Mouse (Mus musculus) MN1 (cell line): ENCODE data around the gene Nos3.

Experiments used
- DNase-seq: peaks from one replicate; pipeline ENCODE4 v3.0.0-alpha.2; 2016; ENCODE audit warnings: low spot score

The Nos3 gene

DNA sequence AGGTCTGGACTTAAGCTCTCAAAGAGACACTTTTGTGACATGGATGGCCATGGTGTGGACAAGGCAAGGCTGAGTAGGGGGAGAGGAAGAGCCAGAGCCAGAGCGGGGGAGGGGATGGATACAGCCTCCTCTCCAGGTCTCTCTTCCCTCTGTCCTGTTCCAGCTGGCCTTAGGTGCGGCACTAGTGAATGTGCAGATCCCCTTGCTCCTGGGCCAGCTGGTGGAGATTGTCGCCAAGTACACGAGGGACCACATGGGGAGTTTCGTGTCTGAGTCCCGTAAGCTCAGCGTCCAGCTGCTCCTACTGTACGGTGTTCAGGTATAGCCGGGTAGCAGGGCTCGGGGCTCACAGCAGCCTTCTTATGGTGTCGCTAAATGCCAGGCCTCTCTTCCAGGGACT lies 35.8 kb downstream of the Nos3 start:
- no peak for DNase-seq

DNA sequence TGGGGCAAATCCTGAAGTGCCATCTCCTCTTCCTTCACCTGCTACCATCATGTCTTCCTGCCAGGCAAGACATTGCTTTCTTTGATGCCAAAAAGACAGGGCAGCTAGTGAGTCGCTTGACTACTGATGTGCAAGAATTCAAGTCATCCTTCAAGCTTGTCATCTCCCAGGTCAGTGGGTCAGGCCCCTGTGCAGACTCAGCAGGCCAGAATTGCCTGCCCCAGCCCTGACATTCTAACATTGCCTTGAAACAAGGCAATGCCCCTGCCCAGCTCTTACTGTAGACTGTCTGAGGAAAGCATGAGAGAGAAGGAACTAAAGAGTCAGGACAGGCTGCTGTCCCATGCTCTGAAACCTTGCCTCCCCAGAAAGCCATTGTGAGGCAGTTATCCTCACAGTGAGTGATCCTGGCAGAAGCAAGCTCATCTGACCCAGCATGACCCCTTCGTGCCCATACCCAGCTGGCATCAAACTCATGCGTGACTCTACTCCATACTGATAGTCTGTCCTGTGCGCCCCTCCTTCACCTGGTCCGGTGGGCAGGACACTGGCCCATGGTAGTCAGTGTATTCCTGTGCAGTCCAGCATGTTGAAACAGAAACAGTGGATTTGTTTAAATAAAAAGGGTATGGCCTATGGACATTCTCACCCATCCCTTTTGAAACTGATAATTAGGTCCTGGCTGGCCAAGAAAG lies 36.4 kb downstream of the Nos3 start:
- DNase-seq, result no peak

DNA sequence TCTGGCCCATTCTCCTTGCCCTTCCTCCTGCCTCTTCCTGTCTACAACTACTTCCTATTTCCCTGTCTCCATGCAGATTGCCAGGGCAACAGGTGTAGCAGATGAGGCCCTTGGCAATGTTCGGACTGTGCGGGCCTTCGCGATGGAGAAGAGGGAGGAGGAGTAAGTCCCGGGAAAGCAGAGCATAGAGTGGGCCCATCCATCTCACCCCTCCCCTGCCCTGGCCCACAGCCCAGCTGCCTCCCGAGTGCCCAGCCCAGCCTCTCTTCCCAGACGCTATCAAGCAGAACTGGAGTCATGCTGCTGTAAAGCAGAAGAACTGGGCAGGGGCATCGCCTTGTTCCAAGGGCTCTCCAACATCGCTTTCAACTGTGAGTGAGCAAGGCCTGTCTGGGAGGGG lies 37.4 kb downstream of the Nos3 start:
- peak; percentile 67 for DNase-seq

DNA sequence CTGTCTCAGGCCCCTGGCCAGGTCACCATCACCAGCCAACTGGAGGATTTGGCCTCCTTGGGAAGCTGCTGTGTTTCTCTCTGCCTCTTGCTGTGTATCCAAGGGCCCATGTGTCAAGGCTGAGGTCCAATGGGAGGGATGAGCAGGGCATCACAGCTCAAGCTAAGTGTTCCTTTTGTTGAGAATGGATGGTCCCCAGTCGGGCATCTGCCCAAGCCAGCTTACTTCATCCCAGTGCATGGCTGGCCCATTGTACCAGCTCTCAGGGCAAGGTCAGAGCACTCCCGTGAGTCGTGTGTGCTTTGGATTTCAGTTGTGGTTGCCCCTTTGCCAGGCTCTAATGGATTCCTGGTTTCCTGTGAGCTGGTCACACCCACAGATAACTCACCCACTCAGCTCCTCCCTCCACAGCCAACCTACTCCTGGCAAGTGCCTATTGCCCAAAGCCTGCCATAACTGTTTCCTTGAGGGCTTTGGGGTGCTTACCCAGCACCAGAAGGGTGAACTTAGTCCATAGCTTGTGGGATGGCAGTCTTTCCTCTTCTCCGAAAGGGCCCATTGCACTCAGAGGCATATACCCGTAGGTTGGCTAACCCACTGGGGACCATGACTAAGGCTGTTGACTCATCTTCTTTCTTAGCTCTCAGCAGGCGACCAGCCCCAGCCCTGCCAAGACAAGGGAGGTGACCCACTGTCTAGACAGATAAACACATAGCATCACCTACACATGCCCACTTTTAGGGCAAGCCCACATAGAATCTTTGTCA lies 40.2 kb downstream of the Nos3 start:
- peak; percentile 63 for DNase-seq

DNA sequence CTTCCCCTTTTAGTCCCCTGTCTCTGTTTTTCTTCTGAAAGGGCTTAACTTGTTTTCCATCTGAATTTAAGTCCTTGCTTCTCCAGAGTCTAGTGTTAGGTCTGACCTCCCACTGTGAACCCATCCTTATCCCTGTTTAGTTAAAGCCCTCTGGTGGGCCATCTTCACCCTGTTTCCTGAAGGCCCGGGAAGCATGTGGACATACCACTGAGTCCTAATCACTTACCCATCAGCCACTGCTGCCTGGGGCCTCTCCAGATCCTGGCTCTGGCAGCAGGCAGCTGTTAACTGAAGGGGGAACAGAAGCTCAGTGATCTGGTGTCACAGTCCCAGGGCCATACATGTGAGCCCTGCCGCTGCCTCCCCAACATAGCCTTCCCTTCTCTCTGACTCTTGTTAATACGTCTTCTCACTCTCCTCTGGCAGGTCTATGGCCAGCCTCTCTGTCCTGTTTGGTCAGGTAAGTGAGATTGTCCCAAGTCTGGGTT lies 40.8 kb downstream of the Nos3 start:
- no peak for DNase-seq

DNA sequence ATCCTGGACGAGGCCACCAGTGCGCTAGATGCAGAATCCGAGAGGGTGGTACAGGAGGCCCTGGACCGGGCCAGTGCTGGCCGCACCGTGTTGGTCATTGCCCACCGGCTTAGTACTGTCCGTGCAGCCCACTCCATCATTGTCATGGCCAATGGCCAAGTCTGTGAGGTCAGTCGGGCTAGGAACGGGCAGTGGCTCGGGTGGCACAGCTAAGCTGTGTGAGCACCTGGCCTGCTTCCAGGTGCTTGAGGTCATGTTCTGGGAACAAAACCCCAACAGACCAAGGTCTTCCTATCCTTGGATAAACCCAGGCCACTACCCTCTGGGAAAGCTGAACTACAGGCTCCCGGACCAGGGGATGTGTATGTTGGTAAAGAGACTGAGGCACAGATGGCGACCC lies 44.0 kb downstream of the Nos3 start:
- no peak for DNase-seq

DNA sequence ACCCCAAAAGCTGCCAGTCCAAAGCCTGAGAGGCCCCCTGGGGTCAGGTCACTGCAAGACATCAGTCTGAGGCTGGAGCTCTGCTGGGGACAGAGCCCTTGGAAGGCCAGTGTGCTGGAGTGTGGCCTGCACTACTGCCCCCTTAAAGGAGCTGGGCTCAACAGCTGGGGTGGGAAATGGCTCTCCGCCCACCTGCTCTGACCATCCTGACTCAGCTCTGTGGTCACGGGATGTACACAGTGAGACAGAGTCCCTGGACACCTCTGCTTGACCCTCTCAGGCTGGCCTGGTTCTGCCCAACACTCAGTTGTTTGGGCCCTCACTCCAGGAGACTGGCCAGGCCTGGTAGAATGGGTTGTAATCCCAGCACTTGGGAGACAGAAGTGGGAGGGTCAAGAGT lies 44.9 kb downstream of the Nos3 start:
- no peak for DNase-seq

DNA sequence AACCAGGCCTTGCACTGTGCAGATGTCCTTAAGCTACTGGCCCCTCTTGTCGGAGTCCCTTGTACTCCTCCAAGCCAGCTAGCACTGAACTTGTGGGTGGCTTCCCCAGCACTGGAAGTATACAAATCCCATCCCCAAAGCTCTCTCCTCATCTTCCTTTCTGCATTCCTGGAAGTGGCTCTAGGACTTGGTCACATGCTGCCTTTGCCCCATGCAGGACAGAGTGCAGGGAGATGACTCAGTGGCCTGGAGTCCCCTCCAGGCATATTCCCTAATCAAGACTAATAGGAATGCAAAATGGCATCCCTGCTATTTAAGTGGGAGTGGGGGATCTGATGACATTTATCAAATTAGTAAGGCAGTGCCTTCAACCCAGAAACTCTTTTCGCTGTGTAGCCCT lies 47.5 kb downstream of the Nos3 start:
- DNase-seq, result no peak

DNA sequence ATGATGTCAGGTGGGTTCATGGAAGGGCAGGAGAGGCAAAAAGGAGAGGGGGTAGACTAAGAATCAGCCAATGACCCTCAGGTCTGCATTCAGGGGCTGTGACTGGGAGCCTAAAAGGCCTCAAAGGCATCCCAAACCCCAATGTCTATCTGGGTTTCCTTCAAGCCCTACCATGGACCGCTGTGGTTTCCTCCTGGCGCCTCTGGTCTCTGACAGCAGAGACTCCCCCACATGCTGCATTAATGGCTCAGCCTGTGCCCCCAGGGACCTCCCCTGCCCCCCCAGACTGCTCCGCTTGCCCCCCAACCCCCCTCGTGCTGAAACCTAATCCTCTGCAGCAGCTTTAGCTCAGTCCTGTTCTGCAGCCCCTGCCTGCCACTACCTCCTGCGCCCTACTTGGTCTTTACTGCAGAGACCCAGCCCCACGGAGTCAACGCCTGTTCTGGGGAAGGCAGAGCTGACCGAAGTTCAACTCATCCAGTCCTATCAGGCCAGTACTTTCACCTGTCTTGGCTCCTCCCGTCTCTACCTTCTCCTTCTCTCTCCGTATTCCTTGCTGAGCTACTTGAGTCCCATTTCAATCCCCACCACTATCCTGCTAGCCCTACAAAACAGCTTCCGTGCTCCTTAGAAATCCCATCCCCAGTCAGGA lies 48.6 kb downstream of the Nos3 start, which contains the start of gene Asic3:
Gene Asic3 (plus strand): TSS at position 351 of the 652 bp plus-strand sequence.
- no peak for DNase-seq

DNA sequence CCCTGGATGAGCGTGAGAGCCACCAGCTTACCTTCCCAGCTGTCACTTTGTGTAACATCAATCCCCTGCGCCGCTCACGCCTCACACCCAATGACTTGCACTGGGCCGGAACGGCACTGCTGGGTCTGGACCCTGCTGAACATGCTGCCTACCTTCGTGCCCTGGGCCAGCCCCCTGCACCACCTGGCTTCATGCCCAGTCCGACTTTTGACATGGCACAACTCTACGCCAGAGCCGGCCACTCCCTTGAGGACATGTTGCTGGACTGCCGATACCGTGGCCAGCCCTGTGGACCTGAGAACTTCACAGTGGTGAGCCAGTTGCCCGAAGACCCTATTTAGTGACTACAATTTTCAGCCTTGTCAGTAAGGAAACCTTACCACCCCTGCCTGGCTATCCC lies 49.3 kb downstream of the Nos3 start:
- DNase-seq, result no peak

DNA sequence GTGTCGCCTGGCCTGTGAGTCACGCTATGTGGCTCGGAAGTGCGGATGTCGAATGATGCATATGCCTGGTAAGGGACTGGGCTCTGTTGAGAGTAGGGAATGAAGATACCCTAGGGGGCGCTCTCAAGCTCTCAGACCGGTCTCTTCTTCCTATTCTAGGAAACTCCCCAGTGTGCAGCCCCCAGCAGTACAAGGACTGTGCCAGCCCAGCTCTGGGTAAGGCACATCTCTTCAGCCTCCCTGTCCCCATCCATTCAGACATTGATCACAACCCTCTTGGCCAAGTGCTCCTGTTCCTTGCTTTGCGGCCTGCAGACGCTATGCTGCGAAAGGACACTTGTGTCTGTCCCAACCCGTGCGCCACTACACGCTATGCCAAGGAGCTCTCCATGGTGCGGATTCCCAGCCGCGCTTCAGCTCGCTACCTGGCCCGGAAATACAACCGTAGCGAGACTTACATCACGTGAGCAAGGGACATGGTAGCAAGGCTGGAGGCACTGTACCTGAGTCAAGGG lies 51.7 kb downstream of the Nos3 start:
- peak; percentile 63 for DNase-seq

DNA sequence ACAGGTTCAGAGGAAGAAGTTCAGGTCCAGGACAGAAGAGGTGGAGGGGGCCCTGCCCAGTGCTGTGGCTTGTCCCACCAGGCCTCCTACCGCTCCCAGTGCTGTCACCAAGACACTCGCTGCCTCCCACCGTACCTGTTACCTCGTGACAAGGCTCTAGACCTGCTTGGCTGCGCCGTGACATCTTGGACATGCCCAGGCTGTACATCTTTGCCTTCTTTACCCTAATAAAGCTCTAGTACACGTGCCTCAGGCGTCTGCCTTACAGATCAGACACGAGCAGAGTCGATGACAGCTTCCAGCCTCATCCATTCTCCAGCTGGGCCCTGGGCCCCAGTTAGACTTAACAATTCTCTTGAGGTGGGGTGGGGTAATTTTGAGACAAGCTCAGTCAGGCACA lies 53.0 kb downstream of the Nos3 start:
- no peak for DNase-seq

DNA sequence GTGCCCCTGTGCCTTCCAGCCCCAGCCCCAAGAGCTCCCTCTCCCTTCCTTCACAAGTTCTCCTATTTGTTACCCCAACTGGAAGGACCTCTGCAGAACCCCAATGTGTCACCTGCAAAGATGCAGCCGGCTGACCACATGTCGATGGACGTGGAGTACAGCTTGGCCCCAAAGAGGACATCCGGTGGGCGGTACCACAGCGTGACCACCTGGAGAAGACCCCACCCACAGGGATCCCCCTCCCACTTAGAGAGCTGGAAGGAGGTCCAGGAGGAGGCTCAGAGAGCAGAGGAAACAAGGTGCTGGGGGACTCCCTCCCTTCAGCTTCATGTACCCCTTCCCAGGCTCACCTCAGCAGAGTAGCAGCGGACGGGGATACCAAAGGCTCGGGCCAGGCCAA lies 55.8 kb downstream of the Nos3 start:
- no peak for DNase-seq

DNA sequence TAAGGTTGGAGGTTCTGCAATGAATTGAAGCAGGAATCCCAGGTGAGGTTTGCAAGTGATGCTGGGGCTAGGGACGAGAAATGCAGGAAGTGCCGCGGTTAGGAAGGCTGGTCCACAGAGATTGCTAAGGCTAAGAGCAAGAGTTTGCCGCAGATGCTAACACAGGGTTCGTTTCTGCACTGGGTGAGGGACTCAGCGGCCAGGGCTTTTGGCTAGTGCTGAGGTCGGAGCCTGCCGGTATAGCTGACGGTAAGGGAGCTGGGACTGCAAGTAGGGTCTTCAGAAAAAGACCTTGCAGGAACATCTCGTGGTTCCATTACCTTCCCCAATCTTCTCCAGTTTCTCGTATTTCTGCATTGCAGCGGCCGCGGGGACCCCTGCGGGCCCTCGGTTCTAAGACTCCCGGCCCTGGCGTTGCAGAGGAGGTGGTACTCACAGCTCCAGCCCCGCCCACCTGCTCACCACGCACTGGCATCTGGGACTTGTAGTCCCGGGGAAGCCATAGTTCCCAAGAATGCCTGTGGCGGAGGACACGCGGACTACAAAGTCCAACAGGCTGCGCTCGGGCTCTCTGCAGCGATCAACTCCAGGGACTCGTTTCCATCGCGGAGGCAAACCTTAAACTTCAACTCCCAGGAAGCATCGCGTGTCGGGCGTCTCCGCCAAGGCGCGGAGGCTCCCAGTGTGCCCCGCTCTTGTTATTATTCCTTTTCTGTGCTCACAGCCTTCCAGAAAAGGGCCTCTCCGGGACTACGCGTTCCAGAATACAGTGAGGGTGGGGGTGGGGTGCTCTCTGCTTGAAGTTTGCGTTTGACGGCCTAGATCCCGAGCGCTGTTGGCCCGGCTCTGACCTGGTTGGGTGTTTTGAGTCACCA lies 58.8 kb downstream of the Nos3 start, which contains the start of the genes Cdk5 and Slc4a2:
Gene Cdk5 (minus strand): TSS at position 402 of the 875 bp plus-strand sequence.
Gene Slc4a2 (plus strand): TSS at position 709 of the 875 bp plus-strand sequence.
- DNase-seq, result peak; percentile 99

DNA sequence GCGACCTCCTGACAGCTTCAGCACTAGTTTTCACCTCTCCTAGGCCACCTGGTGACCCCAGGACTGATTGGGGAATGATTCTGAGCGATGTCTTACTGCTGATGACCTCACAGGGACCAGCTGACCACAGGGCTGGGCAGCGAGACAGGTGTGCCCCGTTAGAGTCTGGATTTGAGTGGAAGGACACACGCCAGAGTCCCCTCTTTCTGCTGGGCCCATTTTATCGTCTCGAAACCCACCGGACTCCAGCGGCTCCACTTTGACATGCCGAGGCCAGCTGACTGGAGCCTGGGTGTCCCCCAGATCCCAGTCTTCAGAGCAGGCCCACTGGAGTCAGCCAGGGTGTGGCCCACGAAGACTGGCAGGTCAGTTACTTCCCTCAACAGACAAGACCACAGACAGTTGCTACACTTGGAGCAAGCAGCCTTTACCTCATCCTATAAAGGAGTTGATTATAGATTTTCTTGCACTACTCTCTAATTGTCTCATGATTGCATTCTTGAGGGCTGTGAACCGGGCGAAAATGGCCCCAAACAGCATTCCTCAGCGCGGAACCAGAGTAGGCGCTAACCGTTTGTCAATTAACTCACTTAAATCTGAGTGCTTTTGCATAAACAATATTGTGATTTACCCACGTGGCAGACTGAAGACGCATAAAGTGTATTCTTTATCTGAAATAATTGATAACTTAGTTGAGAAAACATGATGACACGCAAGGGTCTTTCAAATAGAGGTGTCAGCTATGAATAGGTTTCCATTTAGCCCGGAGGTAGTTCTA lies 59.6 kb downstream of the Nos3 start:
- DNase-seq, result no peak

DNA sequence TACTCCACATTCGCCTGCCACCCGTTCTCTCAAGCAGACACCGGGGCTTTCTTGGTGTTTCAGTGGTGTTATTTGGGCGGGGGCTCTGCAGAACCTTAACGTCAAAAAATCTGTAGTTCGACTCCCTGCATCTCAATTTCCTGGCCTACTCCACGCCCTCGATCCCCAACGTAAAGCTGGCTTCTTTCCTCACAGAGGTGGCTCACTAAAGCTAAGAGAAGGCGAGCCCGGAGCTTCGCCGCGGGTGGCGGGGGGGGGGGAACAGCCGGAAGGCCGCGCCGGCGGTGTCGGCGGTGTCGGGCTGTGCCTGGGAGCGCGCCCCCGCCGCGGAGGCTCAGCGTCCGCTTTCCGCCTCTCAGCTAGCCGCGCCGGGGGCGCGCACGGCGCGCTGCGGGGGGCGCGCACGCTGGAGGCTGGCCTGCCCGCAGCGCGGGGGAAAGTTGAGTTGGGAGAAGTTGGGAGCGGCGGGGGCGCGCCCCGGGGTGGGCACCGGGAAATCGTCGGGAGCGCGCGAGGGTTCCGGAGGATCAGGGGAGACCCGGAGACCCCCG lies 60.3 kb downstream of the Nos3 start:
- peak; percentile 83 for DNase-seq

DNA sequence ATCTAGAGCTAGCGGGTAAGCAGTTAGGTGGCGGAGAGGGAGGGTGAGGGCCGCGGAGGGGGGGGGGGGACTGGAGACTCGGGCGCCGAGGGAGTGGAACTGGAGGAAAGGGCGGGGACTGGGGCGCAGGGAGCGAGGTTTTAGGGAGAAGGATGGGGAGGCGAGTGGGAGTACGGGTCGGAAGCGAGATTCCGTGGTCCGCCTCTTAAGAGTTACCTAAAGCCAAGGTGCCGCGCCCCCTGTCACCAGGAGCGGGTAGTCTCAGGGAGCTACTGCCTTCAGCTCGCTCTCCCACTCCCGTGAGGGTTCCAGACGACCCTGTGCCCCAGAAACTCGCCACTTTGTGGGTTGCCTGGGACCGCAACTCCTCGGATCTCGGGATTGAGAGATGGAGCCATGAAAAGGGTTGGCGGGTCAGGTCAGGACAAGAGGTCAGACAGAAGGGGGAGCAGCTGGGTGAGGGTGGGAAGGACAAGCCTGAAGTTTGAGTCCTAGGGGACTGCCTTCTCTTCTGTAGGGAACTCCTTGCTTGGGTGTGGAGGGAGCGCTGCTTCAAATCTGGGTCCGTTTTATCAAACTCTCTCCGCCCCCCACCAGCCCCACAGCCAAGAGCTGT lies 60.9 kb downstream of the Nos3 start:
- DNase-seq, result peak; percentile 63

DNA sequence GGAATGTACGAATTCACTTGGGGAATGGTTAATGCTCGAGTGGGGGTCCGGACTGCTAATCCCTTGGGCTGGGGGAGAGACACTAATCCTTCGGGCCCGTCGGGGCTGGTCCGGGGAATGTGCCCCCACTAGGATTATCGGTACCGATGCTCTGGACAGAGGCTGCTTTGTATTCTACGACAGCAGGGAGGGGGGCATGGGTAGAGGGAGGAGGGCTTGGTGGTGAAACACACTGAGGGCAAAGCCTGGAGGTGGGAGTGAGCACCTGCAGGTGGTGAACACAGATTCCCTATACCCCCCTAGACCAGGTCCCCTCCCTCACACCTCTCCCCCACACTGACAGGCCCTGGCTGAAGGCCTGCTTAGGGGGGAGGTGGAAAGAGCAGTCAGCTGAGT lies 61.4 kb downstream of the Nos3 start:
- no peak for DNase-seq

DNA sequence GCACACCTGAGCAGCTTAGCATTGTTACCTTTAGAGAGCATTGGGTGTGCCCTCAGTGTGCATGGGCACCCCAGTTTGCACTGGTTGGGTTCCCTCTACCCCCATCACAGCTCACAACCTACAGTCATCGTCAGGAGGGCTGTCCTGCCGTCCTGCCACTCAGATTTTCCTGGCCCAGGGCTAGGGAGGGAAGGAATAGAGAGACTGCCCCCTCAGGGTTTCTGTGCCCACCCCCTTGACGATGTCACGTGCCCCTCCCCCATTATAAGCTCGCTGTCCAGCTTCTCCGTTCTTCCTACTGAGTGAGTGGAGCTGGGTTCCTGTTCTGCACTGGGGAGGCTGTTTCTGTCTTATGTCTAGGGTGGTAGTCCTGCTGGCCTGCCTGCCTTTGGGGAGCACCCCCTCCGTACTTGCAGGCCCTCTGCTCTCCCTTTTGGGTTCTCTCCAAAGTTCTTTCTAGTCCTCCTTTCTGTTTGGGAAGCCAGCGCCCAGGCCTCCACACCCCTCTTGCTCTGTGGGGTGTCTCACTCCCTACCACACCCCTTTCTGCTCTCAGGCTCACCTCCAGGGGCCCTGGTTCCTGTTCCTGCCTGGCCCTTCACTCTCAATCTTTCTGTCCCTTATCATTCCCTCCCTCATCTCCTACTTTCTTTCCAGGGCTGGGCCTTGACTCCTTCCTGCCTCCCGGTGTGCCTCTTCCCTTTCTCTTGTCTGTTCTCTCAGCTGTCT lies 62.1 kb downstream of the Nos3 start:
- no peak for DNase-seq
